Mouse (Mus musculus) erythroblast, embryonic 14.5 days (primary cell): ENCODE measurements at regions not wholly inside any gene's neighbourhood (a gene's known extent, or its start where the extent isn't known, plus 50 kb on each side); places are given as distances from the start of the nearest gene placed in this dataset.

ENCODE experiments used
- GATA1 ChIP-seq: IDR thresholded peaks from 2 replicates; pipeline ENCODE4 v1.6.1; 2012; ENCODE audit warnings: low read length, inconsistent platforms, mixed read lengths
- TAL1 ChIP-seq: IDR thresholded peaks from 3 replicates; pipeline ENCODE4 v1.6.1; 2012; ENCODE audit warnings: low read length, inconsistent platforms, mixed read lengths

DNA sequence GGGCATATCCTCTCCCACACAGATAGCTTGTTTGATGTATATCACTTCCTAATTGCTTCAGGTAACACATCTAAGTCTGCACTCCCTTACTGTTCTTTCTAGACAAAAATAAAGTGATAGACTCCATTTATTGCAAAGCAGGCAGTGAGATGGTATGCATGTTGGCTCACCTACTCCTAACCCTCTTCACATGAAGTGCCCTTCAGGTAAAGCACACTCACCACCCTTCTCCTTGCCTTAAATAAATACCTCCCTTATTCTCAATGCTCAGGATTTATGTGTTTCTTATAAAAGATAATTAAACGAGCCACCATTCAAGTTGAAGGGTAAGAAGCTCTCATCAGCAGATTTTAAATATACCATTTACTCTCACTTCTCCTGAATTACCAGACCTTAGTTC is 1347.7 kb upstream of the Zeb2 start:
- TF ChIP-seq GATA1 (no peak), TAL1 (no peak)
